Mouse (Mus musculus): Measurements from ENCODE around the gene Stap2. TPM values are rescaled to one million over a fixed set of nuclear protein-coding genes. Genes with fewer than 3 reads are reported as not detected.
A peak's percentile ranks its signal among the peaks of the same experiment; 100 is the strongest.

The Stap2 gene
- polyA plus RNA-seq, 1 experiment from 2014 or later = 5.1 TPM

DNA sequence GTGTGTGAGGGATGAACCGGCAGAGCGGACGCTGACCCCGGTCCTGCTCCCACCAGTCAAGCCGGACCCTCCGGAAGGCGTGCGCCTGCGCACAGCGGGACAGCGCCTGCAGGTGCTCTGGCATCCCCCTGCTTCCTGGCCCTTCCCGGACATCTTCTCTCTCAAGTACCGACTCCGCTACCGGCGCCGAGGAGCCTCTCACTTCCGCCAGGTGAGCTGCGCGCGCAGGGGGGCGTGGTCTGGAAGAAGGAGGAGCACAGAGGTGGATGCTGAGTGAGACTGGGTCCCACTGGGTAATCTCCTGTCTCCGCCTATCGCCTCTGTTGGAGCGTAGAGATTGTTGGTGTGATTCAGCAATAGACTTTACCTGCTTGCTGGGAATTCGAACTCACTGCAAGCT, 49.3 kb downstream of the Stap2 start:
- H3K4me1 ChIP-seq (ENCODE audit: control insufficient read depth, insufficient read depth, low read length) = peaks cover 28% of the 10 kb centered on the region
- peak overlapping the region; percentile 60 for H3K9ac ChIP-seq (replicated peaks; ENCODE audit: low read length)
- 0 out of 2 replicates have a peak, but pooled peaks cover 9% of the 10 kb centered on the region for H3K27me3 ChIP-seq (ENCODE audit: control insufficient read depth, insufficient read depth, low read length)
- DNase-seq (peak; percentile 90), ATAC-seq (ENCODE audit: low FRiP score, low TSS enrichment) (peak; percentile 55)
- H3K36me3 ChIP-seq (ENCODE audit: control insufficient read depth, insufficient read depth, low read length) = 0 out of 2 replicates have a peak, but pooled peaks cover 6% of the 10 kb centered on the region
- no peaks in the 10 kb centered on the region for H3K9me3 ChIP-seq (ENCODE audit: control insufficient read depth, low read length)
- H3K4me2 ChIP-seq (ENCODE audit: low read length) = peak overlapping the region; percentile 61
- peak overlapping the region; percentile 45 for H3K4me3 ChIP-seq (replicated peaks; ENCODE audit: low read depth, low read length)
- 2% methylated on average over 26 of the region's 26 CpGs for WGBS
- H3K27ac ChIP-seq (replicated peaks; ENCODE audit: low read depth, low read length) = peak overlapping the region; percentile 70

DNA sequence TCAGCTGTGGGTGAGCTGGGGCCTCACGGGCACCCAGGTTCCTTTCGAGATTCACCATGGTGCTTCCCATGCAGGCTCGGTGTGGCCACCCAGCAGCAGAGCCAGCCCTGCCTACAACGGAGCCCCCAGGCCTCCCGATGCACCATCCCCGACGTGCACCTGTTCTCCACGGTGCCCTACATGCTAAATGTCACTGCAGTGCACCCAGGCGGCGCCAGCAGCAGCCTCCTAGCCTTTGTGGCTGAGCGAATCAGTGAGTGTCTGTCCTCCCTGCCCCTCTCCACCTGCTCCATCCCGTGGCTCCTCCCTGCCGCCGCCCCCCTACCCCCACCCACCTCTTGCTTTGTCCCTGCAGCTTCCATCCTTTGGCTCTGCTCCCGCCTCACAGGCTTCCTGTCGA, 51.2 kb downstream of the Stap2 start:
- no peak overlapping the region for H3K27ac ChIP-seq (replicated peaks; ENCODE audit: low read depth, low read length)
- no peak overlapping the region for H3K9ac ChIP-seq (replicated peaks; ENCODE audit: low read length)
- ATAC-seq (ENCODE audit: low FRiP score, low TSS enrichment) (no peak), DNase-seq (no peak)
- peaks cover 20% of the 10 kb centered on the region for H3K4me1 ChIP-seq (ENCODE audit: control insufficient read depth, insufficient read depth, low read length)
- H3K27me3 ChIP-seq (ENCODE audit: control insufficient read depth, insufficient read depth, low read length) = 0 out of 2 replicates have a peak, but pooled peaks cover 9% of the 10 kb centered on the region
- no peak overlapping the region for H3K4me3 ChIP-seq (replicated peaks; ENCODE audit: low read depth, low read length)
- H3K36me3 ChIP-seq (ENCODE audit: control insufficient read depth, insufficient read depth, low read length) = no peaks in the 10 kb centered on the region
- no peaks in the 10 kb centered on the region for H3K9me3 ChIP-seq (ENCODE audit: control insufficient read depth, low read length)
- 44% methylated on average over 16 of the region's 16 CpGs for WGBS
- H3K4me2 ChIP-seq (ENCODE audit: low read length) = no peak overlapping the region

DNA sequence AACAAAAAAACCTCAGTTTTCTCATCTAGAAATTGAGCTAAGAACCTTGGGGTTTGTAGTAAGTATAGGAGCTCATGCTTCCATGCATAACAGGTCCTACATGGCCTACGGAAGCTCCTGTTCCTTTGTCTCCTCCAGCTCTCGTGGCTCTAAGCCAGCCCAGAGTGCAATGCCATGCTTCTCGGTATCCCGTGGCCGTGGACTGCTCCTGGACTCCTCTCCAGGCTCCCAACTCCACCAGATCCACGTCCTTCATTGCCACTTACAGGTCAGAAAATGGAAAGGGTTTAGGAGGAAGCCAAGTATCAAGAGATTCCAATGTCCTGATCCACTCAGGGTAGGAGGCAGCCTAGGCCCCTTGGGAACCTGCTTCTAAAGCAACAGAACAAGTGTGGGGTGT, 51.6 kb downstream of the Stap2 start:
- DNase-seq (no peak), ATAC-seq (ENCODE audit: low FRiP score, low TSS enrichment) (no peak)
- Histone ChIP-seq H3K4me3 (replicated peaks; ENCODE audit: low read depth, low read length) (no peak overlapping the region), H3K36me3 (ENCODE audit: control insufficient read depth, insufficient read depth, low read length) (no peaks in the 10 kb centered on the region), H3K4me1 (ENCODE audit: control insufficient read depth, insufficient read depth, low read length) (peaks cover 20% of the 10 kb centered on the region), H3K27me3 (ENCODE audit: control insufficient read depth, insufficient read depth, low read length) (0 out of 2 replicates have a peak, but pooled peaks cover 9% of the 10 kb centered on the region), H3K27ac (replicated peaks; ENCODE audit: low read depth, low read length) (no peak overlapping the region), H3K4me2 (ENCODE audit: low read length) (no peak overlapping the region), H3K9ac (replicated peaks; ENCODE audit: low read length) (no peak overlapping the region), H3K9me3 (ENCODE audit: control insufficient read depth, low read length) (no peaks in the 10 kb centered on the region)
- 79% methylated on average over 6 of the region's 6 CpGs for WGBS

GRCm38 (mm10) chr17:55952447-55953027, 52.8 kb downstream of the Stap2 start, which contains the start of gene Ebi3:
Gene Ebi3 (plus strand): TSS chr17:55952640.
- Histone ChIP-seq H3K36me3 (ENCODE audit: control insufficient read depth, insufficient read depth, low read length) (no peaks in the 10 kb centered on the region), H3K4me2 (ENCODE audit: low read length) (no peak within 1 kb of the TSS), H3K9ac (replicated peaks; ENCODE audit: low read length) (no peak within 1 kb of the TSS), H3K4me1 (ENCODE audit: control insufficient read depth, insufficient read depth, low read length) (peaks cover 10% of the 10 kb centered on the region), H3K9me3 (ENCODE audit: control insufficient read depth, low read length) (no peaks in the 10 kb centered on the region), H3K27ac (replicated peaks; ENCODE audit: low read depth, low read length) (no peak within 1 kb of the TSS), H3K27me3 (ENCODE audit: control insufficient read depth, insufficient read depth, low read length) (0 out of 2 replicates have a peak, but pooled peaks cover 9% of the 10 kb centered on the region), H3K4me3 (replicated peaks; ENCODE audit: low read depth, low read length) (no peak within 1 kb of the TSS)
- WGBS = 75% methylated on average over 6 of the region's 6 CpGs
- no peak for ATAC-seq (ENCODE audit: low FRiP score, low TSS enrichment)
- DNase-seq = no peak

- H3K9ac ChIP-seq (replicated peaks; ENCODE audit: low read length) = no peak overlapping the region
- DNase-seq = no peak
These were observed 53.3 kb downstream of the Stap2 start for GRCm38 (mm10) chr17:55952041-55952440.

GRCm38 (mm10) chr17:55950601-55951000, 54.8 kb downstream of the Stap2 start:
- no peak overlapping the region for H3K4me3 ChIP-seq (replicated peaks; ENCODE audit: low read depth, low read length)
- 0 out of 2 replicates have a peak, but pooled peaks cover 9% of the 10 kb centered on the region for H3K27me3 ChIP-seq (ENCODE audit: control insufficient read depth, insufficient read depth, low read length)
- ATAC-seq (ENCODE audit: low FRiP score, low TSS enrichment) (no peak), DNase-seq (no peak)
- H3K36me3 ChIP-seq (ENCODE audit: control insufficient read depth, insufficient read depth, low read length) = no peaks in the 10 kb centered on the region
- no peak overlapping the region for H3K27ac ChIP-seq (replicated peaks; ENCODE audit: low read depth, low read length)
- H3K9me3 ChIP-seq (ENCODE audit: control insufficient read depth, low read length) = no peaks in the 10 kb centered on the region
- WGBS = 76% methylated on average over 9 of the region's 9 CpGs
- H3K4me1 ChIP-seq (ENCODE audit: control insufficient read depth, insufficient read depth, low read length) = peaks cover under 1% of the 10 kb centered on the region; the same call in 1 of the 2 replicates
- no peak overlapping the region for H3K4me2 ChIP-seq (ENCODE audit: low read length)
- H3K9ac ChIP-seq (replicated peaks; ENCODE audit: low read length) = no peak overlapping the region

More at GRCm38 (mm10) chr17:55952041-55952440, 53.3 kb downstream of the Stap2 start:
- Histone ChIP-seq H3K9me3 (ENCODE audit: control insufficient read depth, low read length) (no peaks in the 10 kb centered on the region), H3K27ac (replicated peaks; ENCODE audit: low read depth, low read length) (no peak overlapping the region), H3K27me3 (ENCODE audit: control insufficient read depth, insufficient read depth, low read length) (0 out of 2 replicates have a peak, but pooled peaks cover 9% of the 10 kb centered on the region), H3K4me1 (ENCODE audit: control insufficient read depth, insufficient read depth, low read length) (peaks cover 5% of the 10 kb centered on the region), H3K4me3 (replicated peaks; ENCODE audit: low read depth, low read length) (no peak overlapping the region), H3K4me2 (ENCODE audit: low read length) (no peak overlapping the region), H3K36me3 (ENCODE audit: control insufficient read depth, insufficient read depth, low read length) (no peaks in the 10 kb centered on the region)
- ATAC-seq (ENCODE audit: low FRiP score, low TSS enrichment) = no peak

DNA sequence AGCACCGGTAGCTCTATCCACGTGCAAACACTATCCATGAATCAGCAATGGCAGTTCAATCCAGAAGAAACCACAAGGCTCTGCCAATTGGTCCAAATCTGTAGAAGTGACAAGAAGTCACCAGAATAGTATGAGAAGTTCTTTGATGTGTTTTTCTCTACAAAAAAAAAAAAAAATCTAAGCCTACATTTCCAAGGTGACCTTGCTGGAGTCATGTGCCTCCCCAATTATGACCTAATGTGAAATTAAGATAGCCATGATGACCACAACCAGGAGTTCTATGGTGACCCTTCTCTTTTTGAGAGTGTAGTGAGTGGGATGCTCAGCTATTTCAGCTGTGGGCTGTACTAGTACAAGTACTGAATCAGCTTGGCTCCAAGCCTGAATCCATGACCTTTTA, 56.0 kb downstream of the Stap2 start, which contains the start of gene Zfp119b:
Gene Zfp119b, minus strand, starts transcription at position 101 of the 400 bp plus-strand sequence.
- H3K27ac ChIP-seq (replicated peaks; ENCODE audit: low read depth, low read length) = no peak within 1 kb of the TSS
- no peaks in the 10 kb centered on the region for H3K9me3 ChIP-seq (ENCODE audit: control insufficient read depth, low read length)
- no peaks in the 10 kb centered on the region for H3K36me3 ChIP-seq (ENCODE audit: control insufficient read depth, insufficient read depth, low read length)

DNA sequence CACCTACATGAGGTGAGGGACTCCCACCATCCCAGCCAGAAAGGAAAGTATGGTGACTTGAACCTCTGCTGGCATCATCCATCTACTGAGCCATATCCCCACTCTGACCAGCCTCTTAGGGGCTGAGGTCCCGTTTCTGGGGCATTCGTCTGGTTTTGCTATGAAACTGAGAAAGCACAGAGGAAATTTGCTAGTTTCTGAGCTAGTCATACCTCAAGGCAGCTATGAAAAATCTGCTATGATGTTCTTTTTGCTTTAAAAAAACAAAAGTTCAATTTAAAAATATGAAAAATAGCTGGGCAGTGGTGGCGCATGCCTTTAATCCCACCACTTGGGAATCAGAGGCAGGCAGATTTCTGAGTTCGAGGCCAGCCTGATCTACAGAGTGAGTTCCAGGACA, 56.7 kb downstream of the Stap2 start:
- peaks cover 3% of the 10 kb centered on the region; the same call in 1 of the 2 replicates for H3K4me1 ChIP-seq (ENCODE audit: control insufficient read depth, insufficient read depth, low read length)
- H3K4me2 ChIP-seq (ENCODE audit: low read length) = no peak overlapping the region
- H3K36me3 ChIP-seq (ENCODE audit: control insufficient read depth, insufficient read depth, low read length) = no peaks in the 10 kb centered on the region
- H3K27ac ChIP-seq (replicated peaks; ENCODE audit: low read depth, low read length) = no peak overlapping the region
- no peak for DNase-seq
- no peak for ATAC-seq (ENCODE audit: low FRiP score, low TSS enrichment)
- WGBS = 90% methylated on average over 4 of the region's 4 CpGs
- H3K27me3 ChIP-seq (ENCODE audit: control insufficient read depth, insufficient read depth, low read length) = no peaks in the 10 kb centered on the region
- no peaks in the 10 kb centered on the region for H3K9me3 ChIP-seq (ENCODE audit: control insufficient read depth, low read length)
- H3K9ac ChIP-seq (replicated peaks; ENCODE audit: low read length) = no peak overlapping the region
- H3K4me3 ChIP-seq (replicated peaks; ENCODE audit: low read depth, low read length) = no peak overlapping the region

More for the DNA sequence above, 56.0 kb downstream of the Stap2 start, which contains the start of gene Zfp119b:
- Histone ChIP-seq H3K27me3 (ENCODE audit: control insufficient read depth, insufficient read depth, low read length) (0 out of 2 replicates have a peak, but pooled peaks cover under 1% of the 10 kb centered on the region), H3K4me1 (ENCODE audit: control insufficient read depth, insufficient read depth, low read length) (peaks cover 3% of the 10 kb centered on the region; the same call in 1 of the 2 replicates), H3K9ac (replicated peaks; ENCODE audit: low read length) (no peak within 1 kb of the TSS), H3K4me3 (replicated peaks; ENCODE audit: low read depth, low read length) (no peak within 1 kb of the TSS), H3K4me2 (ENCODE audit: low read length) (no peak within 1 kb of the TSS)
- DNase-seq (no peak), ATAC-seq (ENCODE audit: low FRiP score, low TSS enrichment) (no peak)
- WGBS = 93% methylated on average over 2 of the region's 2 CpGs

All from midbrain, embryonic 14.5 days (tissue).